Mouse (Mus musculus): Measurements from ENCODE around the gene Cyp1a2.

Gene Cyp1a2

GRCm38 (mm10) chr9:57644944-57645893 is 38.3 kb downstream of the Cyp1a2 start:
- DNase-seq (ENCODE audit: low spot score): peak; percentile 90

GRCm38 (mm10) chr9:57644442-57644943 is 39.0 kb downstream of the Cyp1a2 start:
- no peak for DNase-seq (ENCODE audit: low spot score)

- DNase-seq (ENCODE audit: low spot score): no peak
Observed at GRCm38 (mm10) chr9:57643856-57644180, 39.7 kb downstream of the Cyp1a2 start.

- no peak for DNase-seq (ENCODE audit: low spot score)
Observed at GRCm38 (mm10) chr9:57643169-57643855, 40.2 kb downstream of the Cyp1a2 start.

- no peak for DNase-seq (ENCODE audit: low spot score)
Observed at GRCm38 (mm10) chr9:57641775-57642550, 41.5 kb downstream of the Cyp1a2 start.

- no peak for DNase-seq (ENCODE audit: low spot score)
Observed at GRCm38 (mm10) chr9:57641022-57641421, 42.5 kb downstream of the Cyp1a2 start.

- DNase-seq (ENCODE audit: low spot score): peak; percentile 49
Observed at GRCm38 (mm10) chr9:57640384-57640783, 43.1 kb downstream of the Cyp1a2 start.

- no peak for DNase-seq (ENCODE audit: low spot score)
Observed at GRCm38 (mm10) chr9:57639661-57640328, 43.7 kb downstream of the Cyp1a2 start.

GRCm38 (mm10) chr9:57638651-57639459 is 44.6 kb downstream of the Cyp1a2 start:
- DNase-seq (ENCODE audit: low spot score): no peak

- DNase-seq (ENCODE audit: low spot score): peak; percentile 65
Observed at GRCm38 (mm10) chr9:57637741-57638322, 45.7 kb downstream of the Cyp1a2 start.

- DNase-seq (ENCODE audit: low spot score): no peak
Observed at GRCm38 (mm10) chr9:57637272-57637671, 46.2 kb downstream of the Cyp1a2 start.

GRCm38 (mm10) chr9:57633481-57634024 is 50.0 kb downstream of the Cyp1a2 start:
- peak; percentile 55 for DNase-seq (ENCODE audit: low spot score)

GRCm38 (mm10) chr9:57629118-57629874 is 54.2 kb downstream of the Cyp1a2 start:
- peak; percentile 81 for DNase-seq (ENCODE audit: low spot score)

- DNase-seq (ENCODE audit: low spot score): no peak
Observed at GRCm38 (mm10) chr9:57628717-57629116, 54.8 kb downstream of the Cyp1a2 start.

GRCm38 (mm10) chr9:57627892-57628291 is 55.6 kb downstream of the Cyp1a2 start:
- DNase-seq (ENCODE audit: low spot score): no peak

- no peak for DNase-seq (ENCODE audit: low spot score)
Observed at GRCm38 (mm10) chr9:57627191-57627590, 56.3 kb downstream of the Cyp1a2 start.
